Mouse (Mus musculus) retina, embryonic 14.5 days (tissue): ENCODE measurements around the gene Cpne7.
A peak's percentile ranks its signal among the peaks of the same experiment; 100 is the strongest.
"Not testable (repeated sequence)": the region's sequence is repeated elsewhere in the genome, so short reads cannot be mapped to it uniquely, and the experiment has no call there.

Experiments used
- DNase-seq: peaks from one replicate; pipeline ENCODE4 v3.0.0-alpha.2; 2015; ENCODE audit warnings: low spot score

Cpne7 gene

GRCm38 (mm10) chr8:123117127-123117731 is at the start of gene Cpne7:
Cpne7 (plus strand) TSS chr8:123117374.
- DNase-seq, result peak; percentile 34

- DNase-seq, result no peak
These were observed 46.0 kb upstream of the Cpne7 start for GRCm38 (mm10) chr8:123071176-123071575.

- DNase-seq, result no peak
These were observed 40.0 kb upstream of the Cpne7 start for GRCm38 (mm10) chr8:123077213-123077612.

GRCm38 (mm10) chr8:123082993-123083392 is 34.2 kb upstream of the Cpne7 start:
- DNase-seq, result no peak

GRCm38 (mm10) chr8:123083610-123084009 is 33.6 kb upstream of the Cpne7 start:
- DNase-seq, result no peak

- DNase-seq, result no peak
These were observed 29.9 kb upstream of the Cpne7 start for GRCm38 (mm10) chr8:123087289-123087688.

GRCm38 (mm10) chr8:123097216-123097615 is 20.0 kb upstream of the Cpne7 start:
- DNase-seq, result no peak

GRCm38 (mm10) chr8:123097786-123098584 is 19.2 kb upstream of the Cpne7 start:
- no peak for DNase-seq

GRCm38 (mm10) chr8:123100288-123100687 is 16.9 kb upstream of the Cpne7 start:
- DNase-seq, result no peak

GRCm38 (mm10) chr8:123101244-123101643 is 15.9 kb upstream of the Cpne7 start:
- no peak for DNase-seq

- peak; percentile 99 for DNase-seq
These were observed 15.2 kb upstream of the Cpne7 start, which contains the start of gene Rpl13 for GRCm38 (mm10) chr8:123101735-123102685. Rpl13 (plus strand) TSS chr8:123102350.

- DNase-seq, result not testable (repeated sequence)
These were observed 14.3 kb upstream of the Cpne7 start for GRCm38 (mm10) chr8:123102855-123103254.

GRCm38 (mm10) chr8:123103285-123103684 is 13.9 kb upstream of the Cpne7 start:
- no peak for DNase-seq

- DNase-seq, result no peak
These were observed 13.0 kb upstream of the Cpne7 start for GRCm38 (mm10) chr8:123104046-123104767.

GRCm38 (mm10) chr8:123105553-123106326 is 11.4 kb upstream of the Cpne7 start:
- DNase-seq, result peak; percentile 80

GRCm38 (mm10) chr8:123106531-123106930 is 10.6 kb upstream of the Cpne7 start:
- DNase-seq, result peak; percentile 49

GRCm38 (mm10) chr8:123108010-123108409 is 9.2 kb upstream of the Cpne7 start:
- no peak for DNase-seq

- no peak for DNase-seq
These were observed 8.2 kb upstream of the Cpne7 start for GRCm38 (mm10) chr8:123108953-123109352.

GRCm38 (mm10) chr8:123110649-123111048 is 6.5 kb upstream of the Cpne7 start:
- peak; percentile 81 for DNase-seq

GRCm38 (mm10) chr8:123112892-123113291 is 4.3 kb upstream of the Cpne7 start:
- no peak for DNase-seq
